Mouse (Mus musculus) megakaryocyte, embryonic 14.5 days (primary cell): ENCODE results near the gene Gpr15.

Source experiments
- FLI1 ChIP-seq: IDR thresholded peaks from 2 replicates; pipeline ENCODE4 v1.6.1; 2012; ENCODE audit warnings: low read length, inconsistent platforms, mixed read lengths
- GATA1 ChIP-seq: IDR thresholded peaks from 3 replicates; pipeline ENCODE4 v1.6.1; 2012; ENCODE audit warnings: mixed read lengths, low read length, inconsistent platforms, borderline replicate concordance

DNA sequence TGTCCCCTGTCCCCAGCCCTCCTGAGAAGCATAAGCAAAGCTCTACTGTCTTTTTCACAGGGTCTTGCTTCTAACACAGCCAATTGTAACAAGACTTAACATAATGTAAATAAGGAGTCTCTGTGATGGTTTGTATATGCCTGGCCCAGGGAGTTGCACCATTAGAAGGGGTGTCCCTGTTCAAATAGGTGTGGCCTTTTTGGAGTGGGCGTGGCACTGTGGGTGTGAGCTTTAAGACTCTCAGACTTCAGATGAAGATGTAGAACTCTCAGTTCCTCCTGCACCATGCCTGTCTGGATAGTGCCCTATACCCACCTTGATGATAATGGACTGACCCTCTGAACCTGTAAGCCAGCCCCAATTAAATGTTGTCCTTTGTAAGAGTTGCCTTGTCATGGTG lies 19.9 kb upstream of the Gpr15 start:
- TF ChIP-seq GATA1, result no peak
- no peak for TF ChIP-seq FLI1
